Mouse (Mus musculus) heart, embryonic 11.5 days (tissue): ENCODE results near the gene Wasf2. TPM values are rescaled to one million over a fixed set of nuclear protein-coding genes. Genes with fewer than 3 reads are reported as not detected.

Experiments used
- ATAC-seq: fragments of 200-750 bp; cut with Nextera tagmentation; replicated peaks from 2 replicates; pipeline ENCODE4 v1.8.0; 2017; ENCODE audit warnings: moderate library complexity; ENCODE audit not compliant: insufficient number of reproducible peaks, low FRiP score, low TSS enrichment
- H3K27ac ChIP-seq: fragments of 300-500 bp; sonication (generic); 2 replicates; pipeline ENCODE4 v1.5.1; 2014; ENCODE audit warnings: mild to moderate bottlenecking, low read depth, low read length
- H3K27me3 ChIP-seq: fragments of 300-500 bp; sonication (generic); 2 replicates; pipeline ENCODE4 v1.6.1; 2014; ENCODE audit warnings: mild to moderate bottlenecking, low read length, mixed read lengths; ENCODE audit not compliant: control insufficient read depth, insufficient read depth
- H3K36me3 ChIP-seq: fragments of 300-500 bp; sonication (generic); 2 replicates; pipeline ENCODE4 v1.6.1; 2014; ENCODE audit warnings: mild to moderate bottlenecking, low read length, moderate library complexity, mixed read lengths; ENCODE audit not compliant: control insufficient read depth, insufficient read depth
- H3K4me1 ChIP-seq: fragments of 300-500 bp; sonication (generic); 2 replicates; pipeline ENCODE4 v1.6.1; 2014; ENCODE audit warnings: low read length; ENCODE audit not compliant: control insufficient read depth, insufficient read depth
- H3K4me2 ChIP-seq: fragments of 300-500 bp; sonication (generic); 2 replicates; pipeline ENCODE4 v1.6.1; 2014; ENCODE audit warnings: mild to moderate bottlenecking, moderate library complexity
- H3K4me3 ChIP-seq: fragments of 300-500 bp; sonication (generic); 2 replicates; pipeline ENCODE4 v1.5.1; 2014; ENCODE audit warnings: low read depth, low read length
- H3K9ac ChIP-seq: fragments of 300-500 bp; sonication (generic); 2 replicates; pipeline ENCODE4 v1.6.1; 2014; ENCODE audit warnings: mild to moderate bottlenecking, low read depth, low read length, moderate library complexity
- H3K9me3 ChIP-seq: fragments of 300-500 bp; sonication (generic); replicated peaks from 2 replicates; pipeline ENCODE4 v1.6.1; 2016; ENCODE audit warnings: low read length; ENCODE audit not compliant: control insufficient read depth
- WGBS: fragments of 180-500 bp; shearing (Covaris S2); extraction: QIAGEN DNeasy Blood & Tissue Kit; methylation state at CpG from one replicate; pipeline ENCODE4 v1.1.7; 2014; ENCODE audit not compliant: insufficient replicate concordance; 5-methylcytosine and 5-hydroxymethylcytosine counted together
- polyA plus RNA-seq: library from polyadenylated mRNA; unstranded; fragments of >200 nt; fragmentation: Nextera tagmentation; extraction: Ambion mirVana; gene quantifications from 2 replicates; pipeline ENCODE4 v1.2.1, GENCODE M21; 2014

Gene Wasf2
- polyA plus RNA-seq, 1 experiment from 2014 or later, result 55.8 TPM

DNA sequence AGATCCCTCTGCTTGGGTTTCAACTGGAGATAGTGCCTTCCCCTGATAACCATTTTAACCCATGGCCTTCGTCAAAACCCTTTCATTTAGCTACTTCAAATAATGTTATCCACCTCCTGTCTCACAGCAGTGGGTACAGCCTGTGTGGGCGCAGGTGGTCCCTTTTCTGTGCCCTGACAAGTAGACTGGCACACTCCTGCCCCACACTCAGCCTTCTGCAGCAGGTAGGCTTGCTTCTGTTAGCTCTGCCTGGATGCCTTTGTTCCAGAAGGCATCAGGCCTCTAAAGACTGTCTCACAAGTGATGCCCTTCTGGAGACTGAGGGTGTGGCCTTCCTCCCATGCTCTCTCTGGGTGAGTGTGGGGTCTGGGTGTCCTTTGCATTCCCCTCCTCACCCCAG is 65.8 kb downstream of the Wasf2 start:
- no peak for ATAC-seq
- 54% methylated on average over 2 of the region's 2 CpGs for WGBS

DNA sequence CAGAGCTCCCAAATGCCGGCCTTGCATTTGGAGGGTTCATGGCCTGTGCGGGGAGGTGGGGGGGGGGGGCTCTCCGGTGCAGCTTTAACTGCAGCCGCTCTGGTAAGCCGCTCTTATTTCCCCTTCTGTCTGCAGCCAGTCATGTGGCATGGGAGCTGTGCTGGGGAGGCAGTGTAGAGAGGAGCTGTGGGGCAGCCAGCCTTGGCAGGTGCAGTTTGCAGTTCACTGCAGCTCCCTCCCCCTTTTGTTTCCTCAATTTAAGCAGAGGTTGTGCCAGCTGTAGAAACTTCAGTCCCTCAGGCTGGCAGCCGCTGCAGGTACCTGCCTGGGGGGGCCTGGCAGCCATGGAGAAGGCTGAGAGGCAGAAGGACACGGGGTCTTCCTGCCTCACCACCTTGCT is 66.5 kb downstream of the Wasf2 start:
- H3K4me2 ChIP-seq, result no peak overlapping the region
- 0 out of 2 replicates have a peak overlapping the region, but pooled peaks have one; percentile 43 for H3K9ac ChIP-seq

More for the DNA sequence above, 65.8 kb downstream of the Wasf2 start:
- Histone ChIP-seq H3K9me3 (no peaks in the 10 kb centered on the region), H3K4me3 (no peak overlapping the region), H3K27ac (no peak overlapping the region), H3K4me2 (no peak overlapping the region), H3K36me3 (peaks cover 23% of the 10 kb centered on the region), H3K9ac (no peak overlapping the region), H3K4me1 (peaks cover 48% of the 10 kb centered on the region), H3K27me3 (no peaks in the 10 kb centered on the region)

DNA sequence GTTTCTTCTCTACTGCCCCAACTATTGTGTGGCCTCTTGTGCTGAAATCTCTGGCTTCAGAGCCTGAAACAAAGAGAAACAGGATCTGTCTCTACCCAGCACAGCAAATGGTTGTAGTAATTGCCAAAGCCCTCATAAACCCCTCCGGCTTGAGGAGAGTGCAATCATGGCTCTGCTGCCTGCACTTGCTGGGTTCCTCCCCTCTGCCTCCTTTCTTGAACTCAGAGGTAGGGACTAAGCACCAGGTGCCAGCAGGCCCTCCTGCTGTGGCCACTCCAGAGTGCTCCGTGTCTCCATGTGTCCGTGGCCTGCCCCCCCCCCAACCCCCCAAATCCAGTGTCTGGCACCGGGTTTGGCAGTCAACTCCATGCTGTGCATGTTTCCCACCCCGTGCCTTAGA is 67.0 kb downstream of the Wasf2 start:
- Histone ChIP-seq H3K9me3 (no peaks in the 10 kb centered on the region), H3K4me2 (no peak overlapping the region), H3K27ac (peak overlapping the region; percentile 84), H3K9ac (peak overlapping the region; percentile 62), H3K4me1 (peaks cover 54% of the 10 kb centered on the region), H3K36me3 (peaks cover 18% of the 10 kb centered on the region), H3K4me3 (no peak overlapping the region), H3K27me3 (no peaks in the 10 kb centered on the region)
- WGBS, result 31% methylated on average over 5 of the region's 5 CpGs
- ATAC-seq, result no peak

More for the DNA sequence above, 66.5 kb downstream of the Wasf2 start:
- WGBS, result 52% methylated on average over 7 of the region's 7 CpGs
- H3K27ac ChIP-seq, result 0 out of 2 replicates have a peak overlapping the region, but pooled peaks have one; percentile 46
- H3K4me1 ChIP-seq, result peaks cover 53% of the 10 kb centered on the region
- no peak overlapping the region for H3K4me3 ChIP-seq
- no peaks in the 10 kb centered on the region for H3K27me3 ChIP-seq
- peaks cover 21% of the 10 kb centered on the region for H3K36me3 ChIP-seq
- H3K9me3 ChIP-seq, result no peaks in the 10 kb centered on the region
- no peak for ATAC-seq

DNA sequence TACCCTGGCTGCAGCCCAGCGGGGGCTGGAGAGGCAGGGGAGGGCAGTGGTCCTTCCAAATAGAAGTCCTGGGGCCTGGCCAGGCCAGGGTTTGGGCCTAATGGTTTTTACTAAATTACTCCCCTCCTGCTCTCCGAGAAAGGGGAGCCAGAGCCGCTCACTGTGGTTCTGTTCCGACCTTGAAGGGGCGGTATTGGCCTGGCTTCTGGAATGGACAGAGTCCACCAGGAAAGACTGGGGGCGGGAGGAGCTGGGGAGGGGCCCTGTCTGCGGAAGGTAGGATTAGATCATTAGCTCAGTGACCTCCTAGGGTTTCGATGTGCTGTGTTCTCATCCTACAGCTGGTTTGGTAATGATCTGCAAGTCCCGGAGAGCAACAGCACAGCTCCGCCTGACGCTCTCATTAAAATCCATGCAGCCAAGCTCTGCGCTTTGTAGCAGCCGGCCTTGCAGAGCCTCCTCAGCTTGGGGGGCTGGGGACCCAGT is 67.5 kb downstream of the Wasf2 start:
- 34% methylated on average over 13 of the region's 13 CpGs for WGBS
- Histone ChIP-seq H3K9ac (peak overlapping the region; percentile 62; the same call in 1 of the 2 replicates), H3K9me3 (no peaks in the 10 kb centered on the region), H3K4me2 (no peak overlapping the region), H3K36me3 (peaks cover 15% of the 10 kb centered on the region; the same call in 1 of the 2 replicates), H3K27me3 (no peaks in the 10 kb centered on the region), H3K4me1 (peaks cover 54% of the 10 kb centered on the region), H3K27ac (peak overlapping the region; percentile 84), H3K4me3 (no peak overlapping the region)
- no peak for ATAC-seq

DNA sequence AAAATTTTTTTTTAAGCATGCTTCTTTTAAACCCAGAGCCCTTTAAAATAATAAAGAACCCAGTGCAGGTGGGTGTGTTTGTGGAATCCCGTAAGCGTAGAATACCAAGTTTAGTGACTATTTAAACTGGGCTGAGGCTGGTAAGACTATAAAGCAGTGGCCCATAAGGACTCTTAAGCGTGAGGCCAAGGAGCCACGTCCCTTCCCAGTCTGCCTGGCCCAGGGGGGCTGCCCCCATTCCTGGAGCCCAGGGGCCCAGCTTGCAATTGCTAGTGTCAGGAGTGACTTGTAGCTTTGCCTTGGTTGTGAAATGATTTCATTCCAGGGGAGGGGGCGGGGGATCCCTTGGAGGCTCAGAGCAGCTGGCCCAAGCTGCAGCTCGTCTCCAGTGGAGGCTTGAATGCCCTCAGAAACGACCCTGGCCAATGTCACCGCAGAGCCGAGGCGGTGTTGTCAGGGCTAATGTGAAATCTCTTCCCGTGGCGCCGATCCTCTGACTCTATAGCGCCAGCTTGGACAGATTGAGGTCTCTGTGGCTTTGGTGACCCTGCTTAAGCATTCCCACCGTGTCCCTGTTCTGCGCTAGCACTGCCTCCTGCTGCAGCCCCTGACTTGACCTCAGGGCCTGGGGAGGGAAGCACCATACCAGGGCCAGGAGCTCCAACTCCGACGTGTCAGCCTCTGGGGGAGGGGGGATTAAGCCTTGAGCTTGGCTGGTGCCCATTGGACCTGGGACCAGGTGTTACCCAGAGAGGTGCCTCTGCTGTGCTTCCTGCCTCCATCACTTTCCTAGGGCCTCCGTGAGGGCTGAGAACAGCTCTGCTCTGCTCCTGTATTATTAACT is 68.3 kb downstream of the Wasf2 start:
- 22% methylated on average over 19 of the region's 19 CpGs for WGBS
- Histone ChIP-seq H3K27ac (peak overlapping the region; percentile 84), H3K4me3 (no peak overlapping the region), H3K4me2 (no peak overlapping the region; the same call in 1 of the 2 replicates), H3K36me3 (peaks cover 8% of the 10 kb centered on the region; the same call in 1 of the 2 replicates), H3K9ac (peak overlapping the region; percentile 46; the same call in 1 of the 2 replicates), H3K4me1 (peaks cover 56% of the 10 kb centered on the region), H3K9me3 (no peaks in the 10 kb centered on the region), H3K27me3 (no peaks in the 10 kb centered on the region)
- ATAC-seq, result 0 out of 2 replicates have a peak, but pooled peaks have one; percentile 19

DNA sequence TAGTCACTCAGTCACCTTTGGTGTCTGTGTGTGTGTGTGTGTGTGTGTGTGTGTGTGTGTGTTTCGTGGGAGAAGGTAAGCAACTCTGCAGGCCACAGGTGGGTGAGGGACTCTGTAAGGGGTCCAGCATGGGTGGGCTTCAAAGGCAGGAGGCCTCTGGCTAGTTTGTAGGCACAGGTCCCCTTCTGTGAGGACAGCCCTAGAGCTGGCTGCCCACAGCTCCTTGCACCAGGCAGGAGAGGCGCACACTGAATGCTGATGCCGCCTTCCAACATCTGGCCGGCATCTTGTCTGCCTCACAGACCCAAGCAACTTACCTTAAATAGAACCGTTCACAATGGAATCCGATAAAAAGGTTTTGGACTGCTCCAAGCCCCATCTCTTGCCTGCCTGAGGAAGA is 69.4 kb downstream of the Wasf2 start:
- H3K4me1 ChIP-seq, result peaks cover 65% of the 10 kb centered on the region
- H3K4me3 ChIP-seq, result no peak overlapping the region
- H3K4me2 ChIP-seq, result peak overlapping the region; percentile 31; the same call in 1 of the 2 replicates
- H3K27ac ChIP-seq, result peak overlapping the region; percentile 66
- WGBS, result 46% methylated on average over 6 of the region's 6 CpGs
- no peaks in the 10 kb centered on the region for H3K9me3 ChIP-seq
- H3K9ac ChIP-seq, result peak overlapping the region; percentile 61; the same call in 1 of the 2 replicates
- no peak for ATAC-seq
- peaks cover 4% of the 10 kb centered on the region; the same call in 1 of the 2 replicates for H3K36me3 ChIP-seq
- no peaks in the 10 kb centered on the region for H3K27me3 ChIP-seq

DNA sequence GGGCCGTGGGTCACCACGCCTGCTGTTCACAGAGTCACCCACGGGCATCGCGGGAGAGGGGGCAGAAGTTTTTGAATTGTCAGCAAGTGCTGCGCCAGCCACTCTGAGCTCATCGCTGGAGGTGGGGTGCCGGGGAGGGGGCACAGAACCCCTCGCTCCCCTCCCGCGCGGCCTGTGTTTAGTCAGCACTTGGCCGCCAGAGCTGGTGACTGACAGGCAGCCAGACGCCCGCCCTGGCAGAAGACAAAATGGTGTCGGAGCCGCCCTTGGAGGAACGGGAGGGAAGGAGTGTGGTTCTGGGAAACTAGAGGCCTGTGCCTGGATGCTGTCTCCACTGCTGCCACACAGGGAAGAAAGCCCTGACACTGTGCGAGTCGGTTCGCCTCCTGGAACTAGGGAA is 70.0 kb downstream of the Wasf2 start:
- 33% methylated on average over 21 of the region's 21 CpGs for WGBS
- Histone ChIP-seq H3K4me3 (no peak overlapping the region), H3K4me1 (peaks cover 68% of the 10 kb centered on the region), H3K36me3 (peaks cover 4% of the 10 kb centered on the region; the same call in 1 of the 2 replicates), H3K27ac (peak overlapping the region; percentile 66), H3K4me2 (peak overlapping the region; percentile 31), H3K9me3 (no peaks in the 10 kb centered on the region), H3K9ac (peak overlapping the region; percentile 61; the same call in 1 of the 2 replicates), H3K27me3 (no peaks in the 10 kb centered on the region)
- no peak for ATAC-seq

DNA sequence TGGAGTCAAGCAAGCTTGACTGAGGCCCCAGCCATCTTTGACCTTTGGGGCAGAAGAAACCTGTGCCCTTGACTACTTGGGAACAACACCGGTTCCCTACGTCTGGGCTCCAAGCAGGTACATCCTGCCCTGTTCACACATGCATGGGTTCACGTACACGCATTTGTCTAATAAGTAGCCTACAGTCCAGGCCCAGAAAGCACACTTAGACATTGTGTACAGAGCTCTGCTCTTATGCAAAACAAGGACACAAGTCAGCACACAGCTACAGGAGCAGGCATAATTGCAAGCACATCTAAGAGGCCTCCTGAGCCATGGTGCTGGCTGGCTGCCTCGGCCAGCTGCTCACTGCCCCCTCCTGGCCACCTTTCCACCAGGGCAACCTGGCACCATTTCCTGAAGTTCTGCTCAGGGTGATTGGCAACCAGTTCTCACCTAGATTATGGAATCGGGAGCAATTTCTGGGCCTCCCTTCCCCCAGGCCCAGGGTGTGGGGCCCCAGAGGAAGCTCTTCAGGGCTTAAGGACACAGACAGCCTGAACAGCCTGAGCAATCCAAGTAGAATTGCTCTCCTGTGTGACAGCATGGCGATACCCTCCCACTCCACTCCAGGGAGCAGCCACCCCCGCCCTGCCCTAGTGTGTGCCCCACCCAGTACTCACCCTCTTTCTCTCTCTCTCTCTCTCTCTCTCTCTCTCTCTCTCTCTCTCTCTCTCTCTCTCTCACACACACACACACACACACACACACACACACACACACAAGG is 70.9 kb downstream of the Wasf2 start:
- H3K27ac ChIP-seq, result peak overlapping the region; percentile 66
- H3K4me3 ChIP-seq, result no peak overlapping the region
- peaks cover 67% of the 10 kb centered on the region for H3K4me1 ChIP-seq
- WGBS, result 68% methylated on average over 8 of the region's 8 CpGs
- no peak overlapping the region for H3K4me2 ChIP-seq
- H3K27me3 ChIP-seq, result no peaks in the 10 kb centered on the region
- H3K36me3 ChIP-seq, result peaks cover 3% of the 10 kb centered on the region; the same call in 1 of the 2 replicates
- no peak; the same call in 1 of the 2 replicates for ATAC-seq
- H3K9me3 ChIP-seq, result no peaks in the 10 kb centered on the region
- H3K9ac ChIP-seq, result peak overlapping the region; percentile 36; the same call in 1 of the 2 replicates
